Mouse (Mus musculus): ENCODE results near the gene Ip6k2.

DNA sequence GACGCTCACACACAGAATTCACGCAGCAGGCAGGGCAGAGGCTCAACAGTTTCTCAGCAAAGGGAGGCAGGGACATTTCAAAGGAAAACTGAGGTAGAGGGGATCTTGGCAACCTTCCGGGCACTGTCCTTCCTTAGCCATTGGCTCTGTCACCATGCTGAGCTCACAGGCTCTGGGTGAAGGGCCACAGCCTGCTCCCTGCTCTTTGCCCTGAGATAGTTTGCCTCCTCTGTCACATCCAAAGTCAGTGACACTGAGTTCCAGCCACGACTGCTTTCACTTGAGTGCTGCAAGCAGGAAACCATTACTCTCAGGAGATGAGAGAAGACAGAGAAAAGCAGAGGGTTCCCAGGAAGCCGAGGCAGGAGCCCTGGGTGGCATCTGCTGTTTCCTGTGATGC, 36.5 kb downstream of the Ip6k2 start:
- TF ChIP-seq CTCF (IDR thresholded peaks at IDR 0.05; ENCODE audit: insufficient read depth, low read length) (no peak), POLR2A (IDR thresholded peaks at IDR 0.05; ENCODE audit: borderline replicate concordance, extremely low read depth, low read depth, low read length) (no peak)

Data from lung, adult 2 months (tissue).